Mouse (Mus musculus) gonadal fat pad, adult 2 months (tissue): ENCODE measurements around the gene Kctd7. TPM values are rescaled to one million over a fixed set of nuclear protein-coding genes. Genes with fewer than 3 reads are reported as not detected.
A peak's percentile ranks its signal among the peaks of the same experiment; 100 is the strongest.

Experiments
- DNase-seq: peaks from one replicate; pipeline ENCODE4 v3.0.0-alpha.2; 2012; ENCODE audit warnings: low read depth
- polyA plus RNA-seq: library from polyadenylated mRNA; depleted of rRNA; stranded (reverse); fragments of >200 nt; gene quantifications from 2 replicates; pipeline ENCODE4 v1.2.3, GENCODE M21; 2012; rRNA removed

The Kctd7 gene
- 8.4 and 9.7 TPM in 2 replicates for polyA plus RNA-seq

GRCm38 (mm10) chr5:130144334-130145312, at the start of gene Kctd7:
Gene Kctd7, plus strand, starts transcription at chr5:130144861.
- DNase-seq = peak; percentile 86

- DNase-seq = no peak
Measured at GRCm38 (mm10) chr5:130096754-130097153, 47.9 kb upstream of the Kctd7 start.

GRCm38 (mm10) chr5:130097837-130098236, 46.8 kb upstream of the Kctd7 start:
- no peak for DNase-seq

- DNase-seq = no peak
Measured at GRCm38 (mm10) chr5:130101724-130102123, 42.9 kb upstream of the Kctd7 start.

GRCm38 (mm10) chr5:130109348-130109747, 35.3 kb upstream of the Kctd7 start:
- DNase-seq = peak; percentile 10

GRCm38 (mm10) chr5:130110632-130111464, 33.8 kb upstream of the Kctd7 start:
- DNase-seq = no peak

GRCm38 (mm10) chr5:130112653-130113052, 32.0 kb upstream of the Kctd7 start:
- no peak for DNase-seq

GRCm38 (mm10) chr5:130116116-130116515, 28.5 kb upstream of the Kctd7 start:
- no peak for DNase-seq

GRCm38 (mm10) chr5:130116857-130117256, 27.8 kb upstream of the Kctd7 start:
- DNase-seq = no peak

GRCm38 (mm10) chr5:130117932-130118331, 26.7 kb upstream of the Kctd7 start:
- no peak for DNase-seq

- no peak for DNase-seq
Measured at GRCm38 (mm10) chr5:130119236-130119635, 25.4 kb upstream of the Kctd7 start.

GRCm38 (mm10) chr5:130120070-130120736, 24.5 kb upstream of the Kctd7 start:
- no peak for DNase-seq

GRCm38 (mm10) chr5:130120904-130121303, 23.8 kb upstream of the Kctd7 start:
- no peak for DNase-seq

- no peak for DNase-seq
Measured at GRCm38 (mm10) chr5:130122355-130122754, 22.3 kb upstream of the Kctd7 start.

GRCm38 (mm10) chr5:130124271-130124670, 20.4 kb upstream of the Kctd7 start:
- DNase-seq = no peak

GRCm38 (mm10) chr5:130128686-130129523, 15.8 kb upstream of the Kctd7 start:
- DNase-seq = no peak

- no peak for DNase-seq
Measured at GRCm38 (mm10) chr5:130129524-130129793, 15.2 kb upstream of the Kctd7 start.

GRCm38 (mm10) chr5:130136597-130136996, 8.1 kb upstream of the Kctd7 start:
- DNase-seq = no peak

GRCm38 (mm10) chr5:130139393-130139792, 5.3 kb upstream of the Kctd7 start:
- peak; percentile 12 for DNase-seq

GRCm38 (mm10) chr5:130141138-130141537, 3.5 kb upstream of the Kctd7 start:
- no peak for DNase-seq

- DNase-seq = no peak
Measured at GRCm38 (mm10) chr5:130142041-130142440, 2.6 kb upstream of the Kctd7 start.
